In genomic region chr2:83684691-83685090, GRCm38 (mm10) we compare ENCODE assay signal across 19 mouse cellular contexts.
"Had no signal": no experiment of that assay in that cellular context is flagged by ENCODE, and none has a peak within 500 bp of the region (broad histone marks: within the 10 kb centered on the region; RNA-seq: fewer than 3 reads in every experiment).

No protein-coding gene starts in this region.

- H3K4me1 ChIP-seq: liver, embryonic 15.5 days; midbrain, embryonic 10.5 days; midbrain, embryonic 12.5 days; neural tube, embryonic 15.5 days had no signal

- H3K27me3 ChIP-seq: liver, embryonic 15.5 days; midbrain, embryonic 12.5 days; neural tube, embryonic 13.5 days; neural tube, embryonic 15.5 days had no signal

- H3K27ac ChIP-seq: liver, embryonic 15.5 days; midbrain, embryonic 10.5 days; midbrain, embryonic 12.5 days; neural tube, embryonic 13.5 days; neural tube, embryonic 15.5 days had no signal

- H3K9ac ChIP-seq: liver, embryonic 15.5 days; lung, embryonic 14.5 days; midbrain, embryonic 12.5 days; neural tube, embryonic 13.5 days; neural tube, embryonic 15.5 days had no signal

- H3K9me3 ChIP-seq: liver, embryonic 15.5 days; midbrain, embryonic 10.5 days; midbrain, embryonic 12.5 days had no signal

- H3K4me2 ChIP-seq: liver, embryonic 15.5 days; lung, embryonic 14.5 days; midbrain, embryonic 12.5 days; neural tube, embryonic 13.5 days; neural tube, embryonic 15.5 days had no signal

- DNase-seq: lung, adult 18-20 months; lung, embryonic 14.5 days; lung, postnatal 10 days; lung, postnatal 4 days; midbrain, embryonic 14.5 days; retina, postnatal 1 day; right cerebral cortex, adult 18-20 months; right cerebral cortex, postnatal 25 days; right cerebral cortex, postnatal 4 days; spleen, adult 18-20 months; thymus, adult 18-20 months; thymus, postnatal 14 days; thymus, postnatal 36 days had no signal

- H3K36me3 ChIP-seq: liver, embryonic 15.5 days; midbrain, embryonic 10.5 days; midbrain, embryonic 12.5 days; neural tube, embryonic 15.5 days had no signal

- H3K4me3 ChIP-seq: liver, embryonic 15.5 days; midbrain, embryonic 10.5 days; midbrain, embryonic 12.5 days; myocyte; neural tube, embryonic 13.5 days; neural tube, embryonic 15.5 days had no signal
